Mouse (Mus musculus) forebrain, embryonic 13.5 days (tissue): ENCODE measurements around the gene Bbof1. TPM values are rescaled to one million over a fixed set of nuclear protein-coding genes. Genes with fewer than 3 reads are reported as not detected.

Experiments used
- ATAC-seq: fragments of 200-750 bp; cut with Nextera tagmentation; 2 replicates; pipeline ENCODE4 v1.8.0; 2017
- H3K27ac ChIP-seq: fragments of 300-500 bp; sonication (generic); 2 replicates; pipeline ENCODE4 v1.5.1; 2015; ENCODE audit warnings: inconsistent platforms, mild to moderate bottlenecking, moderate library complexity
- H3K27me3 ChIP-seq: fragments of 300-500 bp; sonication (generic); 2 replicates; pipeline ENCODE4 v1.6.1; 2015; ENCODE audit warnings: mild to moderate bottlenecking, inconsistent platforms
- H3K36me3 ChIP-seq: fragments of 300-500 bp; sonication (generic); 2 replicates; pipeline ENCODE4 v1.6.1; 2015; ENCODE audit warnings: mild to moderate bottlenecking, inconsistent platforms; ENCODE audit not compliant: poor library complexity, severe bottlenecking
- H3K4me1 ChIP-seq: fragments of 300-500 bp; sonication (generic); 2 replicates; pipeline ENCODE4 v1.6.1; 2015; ENCODE audit warnings: inconsistent platforms
- H3K4me2 ChIP-seq: fragments of 300-500 bp; sonication (generic); 2 replicates; pipeline ENCODE4 v1.6.1; 2015; ENCODE audit warnings: inconsistent platforms, mild to moderate bottlenecking, moderate library complexity
- H3K4me3 ChIP-seq: fragments of 300-500 bp; sonication (generic); 2 replicates; pipeline ENCODE4 v1.5.1; 2015; ENCODE audit warnings: mild to moderate bottlenecking, inconsistent platforms
- H3K9ac ChIP-seq: fragments of 300-500 bp; sonication (generic); 2 replicates; pipeline ENCODE4 v1.6.1; 2015; ENCODE audit warnings: mild to moderate bottlenecking, inconsistent platforms
- H3K9me3 ChIP-seq: fragments of 300-500 bp; sonication (generic); replicated peaks from 2 replicates; pipeline ENCODE4 v1.6.1; 2016; ENCODE audit warnings: inconsistent platforms
- WGBS: fragments of 180-500 bp; shearing (Covaris S2); methylation state at CpG from one replicate; pipeline ENCODE4 v1.1.7; 2015; 5-methylcytosine and 5-hydroxymethylcytosine counted together
- polyA plus RNA-seq: library from polyadenylated mRNA; unstranded; fragments of >200 nt; fragmentation: Nextera tagmentation; extraction: Ambion mirVana; gene quantifications from 2 replicates; pipeline ENCODE4 v1.2.1, GENCODE M21; 2015

The Bbof1 gene
- polyA plus RNA-seq, result 2.4 and 2.6 TPM in 2 replicates

DNA sequence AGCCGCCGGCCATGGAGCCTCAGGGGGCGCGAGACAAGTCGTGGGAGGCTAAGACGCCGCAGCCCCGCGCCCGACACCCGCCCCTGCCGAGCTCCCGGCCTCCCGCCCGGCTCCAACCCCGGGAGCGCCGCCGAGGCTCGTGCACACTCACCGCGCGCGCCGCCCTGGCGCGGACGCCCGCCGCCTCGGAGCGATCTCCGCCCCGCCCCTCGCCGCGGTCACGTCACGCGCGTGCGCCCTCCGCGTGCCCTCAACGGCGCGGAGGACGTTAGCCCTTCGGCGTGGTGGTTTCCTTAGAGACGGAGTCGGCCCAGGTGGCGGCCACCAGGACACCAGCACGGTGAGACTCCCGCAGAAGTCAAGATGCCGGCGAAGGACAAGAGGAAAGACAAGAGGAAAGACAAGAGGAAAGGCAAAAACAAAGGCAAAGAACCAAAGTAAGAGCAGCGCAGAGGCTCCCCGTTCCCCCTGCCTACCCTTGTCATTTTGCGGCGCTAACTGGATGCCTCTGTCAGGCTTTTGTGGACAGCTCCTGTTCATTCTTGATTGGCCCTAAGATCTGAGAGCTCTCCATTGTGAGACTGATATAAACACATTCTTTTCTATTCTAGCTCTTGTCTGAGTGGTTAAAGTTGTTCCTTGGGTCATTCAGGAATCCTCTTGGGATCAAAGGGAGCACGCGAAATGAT is at the start of gene Bbof1, which contains the start of gene Entpd5:
Gene Bbof1, plus strand, starts transcription at position 253 of the 689 bp plus-strand sequence.
Gene Entpd5, minus strand, starts transcription at position 211 of the 689 bp plus-strand sequence.
- peak within 1 kb of the TSS; percentile 76 for H3K27ac ChIP-seq
- 1% methylated on average over 63 of the region's 63 CpGs for WGBS
- H3K4me1 ChIP-seq, result peaks cover 10% of the 10 kb centered on the region
- peak within 1 kb of the TSS; percentile 90 for H3K4me2 ChIP-seq
- no peaks in the 10 kb centered on the region for H3K9me3 ChIP-seq
- H3K9ac ChIP-seq, result peak within 1 kb of the TSS; percentile 80
- ATAC-seq, result peak; percentile 92
- peak within 1 kb of the TSS; percentile 73 for H3K4me3 ChIP-seq
- peaks cover 7% of the 10 kb centered on the region; the same call in 1 of the 2 replicates for H3K27me3 ChIP-seq
- no peaks in the 10 kb centered on the region for H3K36me3 ChIP-seq

DNA sequence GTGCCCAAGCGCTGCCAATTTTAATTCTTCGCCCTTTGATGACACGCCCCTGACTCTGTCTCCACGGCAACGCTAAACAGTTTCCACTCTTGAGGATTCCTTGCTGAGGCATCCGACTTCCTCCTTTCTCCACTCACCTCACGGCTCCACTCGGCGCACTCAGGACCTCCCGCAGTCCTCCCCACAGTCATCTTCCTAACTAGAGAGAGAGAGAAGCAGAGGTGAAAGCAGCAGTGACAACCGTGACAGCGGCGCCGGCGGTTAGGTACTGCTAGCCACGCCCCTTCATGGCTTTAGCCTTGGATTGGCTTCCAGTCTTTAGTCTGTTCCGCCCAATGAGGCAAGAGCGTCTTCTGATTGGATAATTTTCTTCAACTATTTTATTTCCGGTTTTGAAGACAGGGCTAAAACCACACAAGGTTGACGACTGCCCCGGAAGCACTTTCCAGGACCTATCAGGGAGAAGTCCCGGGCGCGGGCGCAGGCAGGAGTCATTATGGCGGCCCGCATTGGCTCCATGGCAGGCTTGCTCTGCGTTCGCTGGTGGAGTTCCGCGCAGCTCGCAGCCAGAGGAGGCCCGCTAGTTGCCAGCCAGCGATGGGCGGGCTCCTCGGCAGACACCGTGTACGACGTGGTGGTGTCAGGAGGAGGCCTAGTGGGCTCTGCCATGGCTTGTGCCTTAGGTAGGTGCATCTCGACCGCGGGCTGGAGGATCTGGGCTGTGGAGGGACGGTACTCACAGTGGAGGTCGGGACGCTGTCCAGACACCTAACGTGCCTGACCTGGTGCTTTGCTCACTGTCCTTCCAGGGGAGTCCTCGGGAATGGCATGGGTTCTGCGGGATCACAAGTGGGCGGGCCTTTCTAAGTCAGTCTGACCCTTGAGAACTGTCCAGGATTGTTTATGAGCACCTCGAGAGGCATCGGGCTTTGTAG is 47.0 kb upstream of the Bbof1 start, which contains the start of the genes Coq6 and Fam161b:
Gene Coq6, plus strand, starts transcription at position 103 of the 935 bp plus-strand sequence.
Gene Fam161b, minus strand, starts transcription at position 279 of the 935 bp plus-strand sequence.
- Histone ChIP-seq H3K27me3 (no peaks in the 10 kb centered on the region), H3K27ac (peak within 1 kb of the TSS; percentile 45; the same call in 1 of the 2 replicates), H3K4me3 (peak within 1 kb of the TSS; percentile 93), H3K4me1 (peaks cover 29% of the 10 kb centered on the region), H3K36me3 (peaks cover 7% of the 10 kb centered on the region), H3K9me3 (no peaks in the 10 kb centered on the region), H3K4me2 (peak within 1 kb of the TSS; percentile 85), H3K9ac (peak within 1 kb of the TSS; percentile 76)
- ATAC-seq, result peak; percentile 99
- under 1% methylated on average over 51 of the region's 51 CpGs for WGBS

DNA sequence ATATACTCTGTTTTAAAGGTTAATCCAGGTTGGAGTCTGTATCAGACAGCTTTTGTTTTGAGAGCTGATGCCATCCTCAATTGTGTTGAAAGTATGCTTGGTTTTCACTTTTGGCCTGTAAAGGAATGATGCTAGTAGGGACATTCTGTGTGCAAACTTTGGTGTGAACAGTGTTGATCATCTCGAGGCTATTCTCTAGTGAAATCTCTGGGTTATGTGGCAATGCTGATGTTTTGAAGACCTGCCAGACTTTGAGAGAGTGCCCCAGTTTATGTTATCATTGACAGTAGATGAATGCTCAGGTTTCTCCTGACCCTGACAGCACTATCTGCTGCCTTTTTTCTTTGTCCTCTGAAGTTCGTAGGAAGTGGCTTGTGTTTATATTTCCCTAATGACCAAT is 46.0 kb upstream of the Bbof1 start:
- WGBS, result 77% methylated on average over 2 of the region's 2 CpGs
- Histone ChIP-seq H3K36me3 (peaks cover 10% of the 10 kb centered on the region), H3K4me2 (peak overlapping the region; percentile 85), H3K27ac (no peak overlapping the region), H3K4me3 (peak overlapping the region; percentile 93), H3K4me1 (peaks cover 29% of the 10 kb centered on the region), H3K27me3 (no peaks in the 10 kb centered on the region), H3K9me3 (no peaks in the 10 kb centered on the region), H3K9ac (0 out of 2 replicates have a peak overlapping the region, but pooled peaks have one; percentile 76)
- no peak for ATAC-seq

DNA sequence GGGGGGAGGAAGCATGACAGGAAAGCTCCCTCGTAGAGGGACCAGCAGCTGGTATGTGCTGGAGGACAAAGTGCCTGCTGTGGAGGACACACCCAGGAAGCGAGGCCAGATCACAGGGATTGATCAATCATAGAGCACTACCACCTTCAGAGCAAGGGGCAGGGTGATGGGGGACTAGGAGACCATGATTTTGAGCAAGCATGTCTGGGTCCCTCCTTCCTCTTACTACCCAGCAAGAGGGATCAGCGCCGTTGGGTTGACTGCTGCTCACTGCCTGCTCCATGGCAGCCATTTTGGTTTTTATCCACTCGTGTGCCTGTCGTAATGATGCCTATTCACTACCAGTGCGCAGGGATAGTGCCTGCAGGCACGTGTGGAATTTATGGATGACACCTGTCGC is 44.6 kb upstream of the Bbof1 start:
- 93% methylated on average over 9 of the region's 9 CpGs for whole genome bisulfite sequencing

DNA sequence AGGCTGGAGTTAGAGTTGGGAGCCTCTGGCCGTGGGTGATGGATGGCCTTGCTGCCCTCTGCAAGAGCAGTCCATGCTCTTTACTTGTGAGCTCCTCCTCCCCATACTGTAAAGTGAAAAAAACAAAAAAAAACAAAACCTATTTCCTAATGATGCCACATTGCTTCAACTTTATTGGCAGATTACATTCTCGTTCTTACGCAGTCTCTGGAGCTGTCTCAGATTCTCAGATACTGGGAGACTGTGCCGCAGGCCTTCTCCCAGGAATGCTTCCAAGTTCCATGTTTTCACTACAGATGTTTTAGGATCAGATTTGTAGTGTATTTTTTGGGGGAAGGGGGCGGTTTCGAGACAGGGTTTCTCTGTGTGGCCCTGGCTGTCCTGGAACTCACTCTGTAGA is 43.7 kb upstream of the Bbof1 start:
- WGBS, result 97% methylated on average over 6 of the region's 6 CpGs
- Histone ChIP-seq H3K27me3 (no peaks in the 10 kb centered on the region), H3K27ac (no peak overlapping the region), H3K36me3 (peaks cover 31% of the 10 kb centered on the region), H3K4me2 (no peak overlapping the region), H3K9ac (no peak overlapping the region), H3K4me3 (no peak overlapping the region), H3K9me3 (no peaks in the 10 kb centered on the region), H3K4me1 (peaks cover 29% of the 10 kb centered on the region)
- ATAC-seq, result no peak

More for the DNA sequence above, 44.6 kb upstream of the Bbof1 start:
- ATAC-seq, result no peak
- H3K9ac ChIP-seq, result no peak overlapping the region
- no peak overlapping the region for H3K4me2 ChIP-seq
- H3K36me3 ChIP-seq, result peaks cover 23% of the 10 kb centered on the region
- H3K27ac ChIP-seq, result no peak overlapping the region
- H3K9me3 ChIP-seq, result no peaks in the 10 kb centered on the region
- H3K4me3 ChIP-seq, result no peak overlapping the region
- peaks cover 29% of the 10 kb centered on the region for H3K4me1 ChIP-seq
- no peaks in the 10 kb centered on the region for H3K27me3 ChIP-seq

DNA sequence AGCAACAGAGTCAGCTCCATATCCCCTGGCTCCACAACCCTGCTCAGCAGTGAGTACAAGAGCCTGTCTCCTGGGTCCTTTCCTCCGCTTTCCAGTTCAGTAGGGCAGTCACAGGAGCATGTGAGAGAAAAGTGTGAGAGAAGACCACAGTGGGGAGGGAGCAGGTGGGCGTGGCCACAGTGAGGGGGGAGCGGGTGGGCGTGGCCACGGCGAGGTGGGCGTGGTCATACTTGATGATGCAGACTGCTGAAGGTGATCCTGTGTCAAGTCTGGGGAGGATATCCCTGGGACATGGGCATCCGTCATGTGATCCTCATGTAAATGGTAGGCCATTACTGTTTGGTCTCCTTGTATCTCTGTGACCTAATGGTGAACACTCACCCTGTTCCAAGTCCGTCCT is 41.9 kb upstream of the Bbof1 start:
- 75% methylated on average over 9 of the region's 9 CpGs for WGBS
- no peak overlapping the region for H3K4me3 ChIP-seq
- no peak for ATAC-seq
- no peak overlapping the region for H3K27ac ChIP-seq
- H3K27me3 ChIP-seq, result no peaks in the 10 kb centered on the region
- peaks cover 20% of the 10 kb centered on the region for H3K4me1 ChIP-seq
- H3K9me3 ChIP-seq, result no peaks in the 10 kb centered on the region
- H3K9ac ChIP-seq, result no peak overlapping the region
- H3K4me2 ChIP-seq, result no peak overlapping the region
- H3K36me3 ChIP-seq, result peaks cover 50% of the 10 kb centered on the region

DNA sequence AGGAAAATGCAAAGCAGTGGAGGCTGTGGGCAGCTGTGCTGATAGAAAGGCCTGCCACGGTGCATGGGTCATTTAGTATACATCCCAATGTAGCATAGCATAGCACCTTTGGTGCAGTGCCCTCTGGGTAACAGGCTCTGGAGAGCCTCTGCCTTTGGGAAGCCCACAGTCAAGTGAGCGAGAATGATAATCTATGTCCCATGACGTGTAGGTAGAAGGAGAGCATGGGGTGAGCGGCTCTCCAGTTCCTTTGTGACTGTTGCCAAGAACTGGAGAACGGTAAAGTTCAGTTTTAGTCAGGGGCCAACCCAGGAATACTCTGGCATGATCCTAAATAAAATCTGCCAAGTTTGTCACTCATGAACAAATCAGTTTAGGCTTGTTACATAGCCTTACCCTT is 37.2 kb upstream of the Bbof1 start:
- Histone ChIP-seq H3K27me3 (no peaks in the 10 kb centered on the region), H3K9ac (no peak overlapping the region), H3K4me3 (no peak overlapping the region), H3K4me1 (no peaks in the 10 kb centered on the region), H3K27ac (no peak overlapping the region), H3K9me3 (no peaks in the 10 kb centered on the region), H3K36me3 (peaks cover 90% of the 10 kb centered on the region), H3K4me2 (no peak overlapping the region)
- WGBS, result 89% methylated on average over 5 of the region's 5 CpGs
- no peak for ATAC-seq

DNA sequence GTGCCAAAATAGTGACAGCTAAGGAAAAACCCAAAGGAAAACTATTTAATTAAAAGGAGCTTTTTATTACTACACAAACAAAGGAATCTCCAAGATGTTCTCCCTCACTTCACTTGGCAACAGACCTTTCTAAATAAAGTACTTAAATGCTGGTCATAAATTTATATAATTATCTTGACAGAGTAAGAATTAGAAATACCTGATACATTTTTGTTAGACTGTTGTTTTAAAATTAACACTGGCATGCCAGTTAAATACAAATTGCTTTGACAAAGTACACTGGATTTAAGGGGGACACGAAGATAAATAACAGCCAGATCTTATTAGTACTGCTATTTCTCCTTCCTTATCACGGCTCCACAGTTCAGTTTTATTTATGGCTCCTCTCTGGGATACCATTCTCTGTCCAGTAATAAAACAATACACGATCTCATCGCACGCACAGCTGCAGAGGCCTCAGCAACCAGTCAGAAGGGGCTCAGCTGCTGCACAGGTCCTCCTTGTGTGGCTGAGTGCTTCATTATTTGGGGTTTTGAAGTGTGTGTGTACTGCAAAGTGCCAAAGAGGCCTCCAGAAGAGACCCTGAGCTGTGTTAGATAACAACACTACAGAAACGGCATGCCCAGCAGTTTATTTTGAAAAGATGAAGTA is 34.9 kb upstream of the Bbof1 start:
- Histone ChIP-seq H3K9me3 (no peaks in the 10 kb centered on the region), H3K4me2 (no peak overlapping the region), H3K4me1 (no peaks in the 10 kb centered on the region), H3K27me3 (no peaks in the 10 kb centered on the region), H3K9ac (no peak overlapping the region), H3K4me3 (no peak overlapping the region), H3K27ac (no peak overlapping the region), H3K36me3 (peaks cover 85% of the 10 kb centered on the region)
- 95% methylated on average over 6 of the region's 6 CpGs for WGBS
- no peak for ATAC-seq

DNA sequence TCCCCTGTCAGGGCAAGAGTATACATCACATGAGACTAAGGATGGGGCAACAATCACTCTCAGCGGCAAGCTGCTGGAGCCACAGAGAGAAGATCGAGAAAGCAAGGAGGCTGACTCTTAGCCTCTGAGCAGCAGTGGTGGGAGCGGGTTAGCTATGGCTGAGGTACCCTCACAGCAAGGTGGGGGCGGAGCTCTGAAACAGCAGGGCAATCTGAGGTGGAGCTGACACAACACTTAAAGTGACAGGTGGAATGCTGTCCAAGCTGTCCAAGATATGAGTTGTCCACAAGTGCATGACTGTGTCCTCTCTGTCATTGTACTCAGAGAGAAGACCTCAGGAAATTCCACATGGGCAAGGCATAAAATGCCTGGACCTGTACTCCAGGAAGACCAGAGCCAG is 26.5 kb upstream of the Bbof1 start:
- 80% methylated on average over 4 of the region's 4 CpGs for WGBS
- no peak overlapping the region for H3K27ac ChIP-seq
- no peak for ATAC-seq
- H3K4me3 ChIP-seq, result no peak overlapping the region
- H3K36me3 ChIP-seq, result peaks cover 10% of the 10 kb centered on the region
- no peaks in the 10 kb centered on the region for H3K27me3 ChIP-seq
- H3K4me2 ChIP-seq, result no peak overlapping the region
- H3K9ac ChIP-seq, result no peak overlapping the region
- 0 out of 2 replicates have a peak, but pooled peaks cover 3% of the 10 kb centered on the region for H3K4me1 ChIP-seq
- no peaks in the 10 kb centered on the region for H3K9me3 ChIP-seq

DNA sequence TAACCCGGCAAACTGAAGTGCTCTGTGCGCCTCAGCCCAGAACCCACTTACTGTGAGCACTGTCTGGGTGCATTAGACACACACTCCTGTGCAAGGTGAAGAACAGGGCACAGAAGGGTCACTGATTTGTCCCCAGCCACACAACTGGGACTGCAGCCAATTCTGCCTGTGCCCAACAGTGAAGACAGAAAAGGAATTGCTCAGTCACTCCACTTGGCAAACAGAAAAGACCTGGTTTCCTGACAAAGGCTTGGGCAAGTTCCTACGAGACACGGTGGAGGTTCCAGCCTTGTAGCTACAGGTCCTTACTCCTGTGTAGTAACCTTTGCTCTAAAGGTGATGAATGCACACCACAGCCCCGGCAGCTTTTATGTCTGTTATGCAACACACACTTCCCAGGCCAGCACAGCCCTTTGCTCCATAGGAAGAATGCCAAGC is 24.2 kb upstream of the Bbof1 start:
- Histone ChIP-seq H3K36me3 (no peaks in the 10 kb centered on the region), H3K9ac (no peak overlapping the region), H3K4me1 (0 out of 2 replicates have a peak, but pooled peaks cover 3% of the 10 kb centered on the region), H3K4me2 (no peak overlapping the region), H3K27me3 (no peaks in the 10 kb centered on the region), H3K27ac (no peak overlapping the region), H3K4me3 (no peak overlapping the region), H3K9me3 (no peaks in the 10 kb centered on the region)
- WGBS, result 77% methylated on average over 5 of the region's 5 CpGs
- no peak for ATAC-seq

DNA sequence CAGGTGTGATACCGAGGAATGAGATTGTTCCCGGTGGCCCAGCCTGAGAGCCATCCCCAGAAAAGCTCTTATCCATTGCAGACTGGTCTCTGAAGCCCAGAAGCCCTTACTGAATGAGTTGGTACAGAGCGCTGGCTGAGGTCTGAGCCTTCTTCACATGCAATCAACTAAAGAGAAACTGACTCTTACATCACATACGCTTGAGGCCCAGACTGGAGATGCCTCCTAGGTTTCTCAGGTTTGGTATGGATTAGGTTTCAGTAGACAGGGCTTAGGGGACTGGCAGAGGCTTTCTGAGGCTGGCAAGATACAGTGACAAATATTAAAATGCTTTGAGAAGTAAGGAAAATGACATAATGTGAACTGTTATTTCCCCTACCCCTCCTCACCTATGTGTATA is 23.5 kb upstream of the Bbof1 start:
- no peak for ATAC-seq
- WGBS, result 90% methylated on average over 4 of the region's 4 CpGs

More for the DNA sequence above, 23.5 kb upstream of the Bbof1 start:
- H3K27me3 ChIP-seq, result no peaks in the 10 kb centered on the region
- H3K4me3 ChIP-seq, result no peak overlapping the region
- no peaks in the 10 kb centered on the region for H3K36me3 ChIP-seq
- H3K4me2 ChIP-seq, result no peak overlapping the region
- no peaks in the 10 kb centered on the region for H3K9me3 ChIP-seq
- H3K27ac ChIP-seq, result no peak overlapping the region
- H3K9ac ChIP-seq, result no peak overlapping the region
- 0 out of 2 replicates have a peak, but pooled peaks cover 3% of the 10 kb centered on the region for H3K4me1 ChIP-seq
